Mouse (Mus musculus) forebrain, embryonic 12.5 days (tissue): ENCODE results near the gene Rnd3. TPM values are rescaled to one million over a fixed set of nuclear protein-coding genes. Genes with fewer than 3 reads are reported as not detected.

Source experiments
- ATAC-seq: fragments of 200-750 bp; cut with Nextera tagmentation; 2 replicates; pipeline ENCODE4 v1.8.0; 2017; ENCODE audit warnings: moderate TSS enrichment; ENCODE audit not compliant: low FRiP score
- H3K27ac ChIP-seq: fragments of 300-500 bp; sonication (generic); 2 replicates; pipeline ENCODE4 v1.5.1; 2016; ENCODE audit warnings: mild to moderate bottlenecking
- H3K27me3 ChIP-seq: fragments of 300-500 bp; sonication (generic); 2 replicates; pipeline ENCODE4 v1.6.1; 2016; ENCODE audit warnings: mild to moderate bottlenecking
- H3K36me3 ChIP-seq: fragments of 300-500 bp; sonication (generic); replicated peaks from 2 replicates; pipeline ENCODE4 v1.6.1; 2016; ENCODE audit warnings: mild to moderate bottlenecking
- H3K4me1 ChIP-seq: fragments of 300-500 bp; sonication (generic); 2 replicates; pipeline ENCODE4 v1.6.1; 2016
- H3K4me2 ChIP-seq: fragments of 300-500 bp; sonication (generic); 2 replicates; pipeline ENCODE4 v1.6.1; 2016; ENCODE audit warnings: mild to moderate bottlenecking, moderate library complexity
- H3K4me3 ChIP-seq: fragments of 300-500 bp; sonication (generic); replicated peaks from 2 replicates; pipeline ENCODE4 v1.5.1; 2016; ENCODE audit warnings: mild to moderate bottlenecking
- H3K9ac ChIP-seq: fragments of 300-500 bp; sonication (generic); 2 replicates; pipeline ENCODE4 v1.6.1; 2016; ENCODE audit warnings: mild to moderate bottlenecking
- H3K9me3 ChIP-seq: fragments of 300-500 bp; sonication (generic); 2 replicates; pipeline ENCODE4 v1.6.1; 2016
- WGBS: fragments of 180-500 bp; shearing (Covaris S2); methylation state at CpG from one replicate; pipeline ENCODE4 v1.1.7; 2016; 5-methylcytosine and 5-hydroxymethylcytosine counted together
- polyA plus RNA-seq: library from polyadenylated mRNA; unstranded; fragments of >200 nt; fragmentation: Nextera tagmentation; extraction: Ambion mirVana; gene quantifications from 2 replicates; pipeline ENCODE4 v1.2.1, GENCODE M21; 2016

Rnd3 gene
- polyA plus RNA-seq, 1 experiment from 2014 or later: 201 TPM

GRCm38 (mm10) chr2:51145838-51146470 is 3.0 kb downstream of the Rnd3 start:
- Histone ChIP-seq H3K27ac (peak overlapping the region; percentile 92), H3K9ac (peak overlapping the region; percentile 98), H3K4me1 (peaks cover 47% of the 10 kb centered on the region), H3K4me3 (peak overlapping the region; percentile 93), H3K9me3 (no peaks in the 10 kb centered on the region), H3K27me3 (no peaks in the 10 kb centered on the region), H3K36me3 (peaks cover 17% of the 10 kb centered on the region; the same call in 1 of the 2 replicates), H3K4me2 (peak overlapping the region; percentile 70)
- ATAC-seq: no peak
- 5% methylated on average over 7 of the region's 7 CpGs for WGBS

- WGBS: 48% methylated on average over 6 of the region's 6 CpGs
- Histone ChIP-seq H3K9me3 (no peaks in the 10 kb centered on the region), H3K4me3 (peak overlapping the region; percentile 37), H3K27ac (peak overlapping the region; percentile 56), H3K36me3 (peaks cover 17% of the 10 kb centered on the region; the same call in 1 of the 2 replicates), H3K9ac (peak overlapping the region; percentile 48), H3K4me2 (peak overlapping the region; percentile 70), H3K4me1 (peaks cover 59% of the 10 kb centered on the region), H3K27me3 (no peaks in the 10 kb centered on the region)
- ATAC-seq: no peak
These were observed 4.4 kb downstream of the Rnd3 start for GRCm38 (mm10) chr2:51144380-51145120.

GRCm38 (mm10) chr2:51142422-51142821 is 6.5 kb downstream of the Rnd3 start:
- WGBS: 63% methylated on average over 1 of the region's 1 CpGs
- Histone ChIP-seq H3K36me3 (peaks cover 21% of the 10 kb centered on the region), H3K4me2 (peak overlapping the region; percentile 70), H3K27me3 (no peaks in the 10 kb centered on the region), H3K9me3 (no peaks in the 10 kb centered on the region), H3K4me1 (peaks cover 77% of the 10 kb centered on the region), H3K4me3 (peak overlapping the region; percentile 8; the same call in 1 of the 2 replicates), H3K9ac (no peak overlapping the region), H3K27ac (peak overlapping the region; percentile 20; the same call in 1 of the 2 replicates)
- no peak for ATAC-seq

- Histone ChIP-seq H3K9ac (peak overlapping the region; percentile 42), H3K4me1 (peaks cover 80% of the 10 kb centered on the region), H3K4me3 (peak overlapping the region; percentile 23), H3K4me2 (peak overlapping the region; percentile 70), H3K9me3 (no peaks in the 10 kb centered on the region), H3K27ac (peak overlapping the region; percentile 87), H3K27me3 (no peaks in the 10 kb centered on the region), H3K36me3 (peaks cover 32% of the 10 kb centered on the region)
- ATAC-seq: no peak
- WGBS: 43% methylated on average over 3 of the region's 3 CpGs
These were observed 7.6 kb downstream of the Rnd3 start for GRCm38 (mm10) chr2:51141345-51141744.

- Histone ChIP-seq H3K9ac (peak overlapping the region; percentile 42), H3K9me3 (no peaks in the 10 kb centered on the region), H3K4me3 (peak overlapping the region; percentile 23), H3K4me1 (peaks cover 80% of the 10 kb centered on the region), H3K27ac (peak overlapping the region; percentile 87), H3K36me3 (peaks cover 40% of the 10 kb centered on the region), H3K27me3 (no peaks in the 10 kb centered on the region), H3K4me2 (peak overlapping the region; percentile 70)
- ATAC-seq: peak; percentile 64; the same call in 1 of the 2 replicates
- whole genome bisulfite sequencing: under 1% methylated on average over 8 of the region's 8 CpGs
These were observed 8.4 kb downstream of the Rnd3 start for GRCm38 (mm10) chr2:51140486-51140885.

GRCm38 (mm10) chr2:51139912-51140446 is 8.9 kb downstream of the Rnd3 start:
- peak; percentile 13; the same call in 1 of the 2 replicates for ATAC-seq
- H3K9ac ChIP-seq: peak overlapping the region; percentile 42
- WGBS: under 1% methylated on average over 6 of the region's 6 CpGs
- H3K27me3 ChIP-seq: no peaks in the 10 kb centered on the region
- H3K27ac ChIP-seq: peak overlapping the region; percentile 87
- H3K4me3 ChIP-seq: peak overlapping the region; percentile 23; the same call in 1 of the 2 replicates
- H3K9me3 ChIP-seq: no peaks in the 10 kb centered on the region
- H3K4me1 ChIP-seq: peaks cover 77% of the 10 kb centered on the region
- H3K4me2 ChIP-seq: peak overlapping the region; percentile 70
- peaks cover 44% of the 10 kb centered on the region for H3K36me3 ChIP-seq

- peak; percentile 82 for ATAC-seq
- Histone ChIP-seq H3K36me3 (peaks cover 50% of the 10 kb centered on the region), H3K9me3 (no peaks in the 10 kb centered on the region), H3K27me3 (no peaks in the 10 kb centered on the region), H3K9ac (0 out of 2 replicates have a peak overlapping the region, but pooled peaks have one; percentile 1), H3K27ac (peak overlapping the region; percentile 76), H3K4me2 (peak overlapping the region; percentile 31), H3K4me3 (no peak overlapping the region), H3K4me1 (peaks cover 74% of the 10 kb centered on the region)
- WGBS: 3% methylated on average over 5 of the region's 5 CpGs
These were observed 9.5 kb downstream of the Rnd3 start for GRCm38 (mm10) chr2:51139218-51139911.

- H3K9me3 ChIP-seq: no peaks in the 10 kb centered on the region
- H3K9ac ChIP-seq: no peak overlapping the region
- peaks cover 62% of the 10 kb centered on the region for H3K4me1 ChIP-seq
- no peak overlapping the region for H3K27ac ChIP-seq
- ATAC-seq: no peak
- WGBS: 62% methylated on average over 4 of the region's 4 CpGs
- H3K27me3 ChIP-seq: no peaks in the 10 kb centered on the region
- peaks cover 56% of the 10 kb centered on the region for H3K36me3 ChIP-seq
- H3K4me3 ChIP-seq: no peak overlapping the region
- H3K4me2 ChIP-seq: no peak overlapping the region
These were observed 11.2 kb downstream of the Rnd3 start for GRCm38 (mm10) chr2:51137726-51138125.

- Histone ChIP-seq H3K4me3 (no peak overlapping the region), H3K36me3 (peaks cover 77% of the 10 kb centered on the region)
These were observed 16.7 kb downstream of the Rnd3 start for GRCm38 (mm10) chr2:51132181-51132580.

GRCm38 (mm10) chr2:51128090-51128489 is 20.8 kb downstream of the Rnd3 start:
- Histone ChIP-seq H3K27me3 (no peaks in the 10 kb centered on the region), H3K27ac (no peak overlapping the region), H3K9ac (no peak overlapping the region), H3K4me1 (peaks cover 4% of the 10 kb centered on the region; the same call in 1 of the 2 replicates), H3K9me3 (no peaks in the 10 kb centered on the region), H3K36me3 (peaks cover 38% of the 10 kb centered on the region), H3K4me3 (no peak overlapping the region), H3K4me2 (no peak overlapping the region)
- ATAC-seq: 0 out of 2 replicates have a peak, but pooled peaks have one; percentile 30
- 77% methylated on average over 4 of the region's 4 CpGs for WGBS

More at GRCm38 (mm10) chr2:51132181-51132580, 16.7 kb downstream of the Rnd3 start:
- no peak overlapping the region for H3K9ac ChIP-seq
- WGBS: 94% methylated on average over 20 of the region's 20 CpGs
- H3K4me2 ChIP-seq: no peak overlapping the region
- no peaks in the 10 kb centered on the region for H3K27me3 ChIP-seq
- no peaks in the 10 kb centered on the region for H3K9me3 ChIP-seq
- peaks cover 14% of the 10 kb centered on the region; the same call in 1 of the 2 replicates for H3K4me1 ChIP-seq
- ATAC-seq: no peak
- H3K27ac ChIP-seq: no peak overlapping the region

- H3K4me3 ChIP-seq: no peak overlapping the region
- H3K36me3 ChIP-seq: no peaks in the 10 kb centered on the region
- no peak overlapping the region for H3K9ac ChIP-seq
- H3K4me2 ChIP-seq: no peak overlapping the region
- no peak for ATAC-seq
- H3K9me3 ChIP-seq: no peaks in the 10 kb centered on the region
- no peak overlapping the region for H3K27ac ChIP-seq
- no peaks in the 10 kb centered on the region for H3K27me3 ChIP-seq
- WGBS: 69% methylated on average over 2 of the region's 2 CpGs
- no peaks in the 10 kb centered on the region for H3K4me1 ChIP-seq
These were observed 38.6 kb downstream of the Rnd3 start for GRCm38 (mm10) chr2:51110271-51110670.

- no peak overlapping the region for H3K27ac ChIP-seq
- ATAC-seq: no peak
- H3K4me2 ChIP-seq: no peak overlapping the region
- H3K27me3 ChIP-seq: no peaks in the 10 kb centered on the region
- H3K4me3 ChIP-seq: no peak overlapping the region
- H3K4me1 ChIP-seq: no peaks in the 10 kb centered on the region
- 71% methylated on average over 5 of the region's 5 CpGs for WGBS
- no peak overlapping the region for H3K9ac ChIP-seq
- H3K9me3 ChIP-seq: no peaks in the 10 kb centered on the region
- no peaks in the 10 kb centered on the region for H3K36me3 ChIP-seq
These were observed 40.3 kb downstream of the Rnd3 start for GRCm38 (mm10) chr2:51108631-51109030.
